Comparison of ENCODE assay signal across 12 mouse cellular contexts in genomic region chr1:88143966-88144675, GRCm38 (mm10). TPM values are rescaled to one million over a fixed set of nuclear protein-coding genes. Genes with fewer than 3 reads are reported as not detected.
DNase-seq lines count a peak whose midpoint lies in the region; ATAC-seq lines count a peak whose summit lies in the region.
"Not testable (repeated sequence)": the region's sequence is repeated elsewhere in the genome, so short reads cannot be mapped to it uniquely, and the experiment has no call there.
"Had no signal": no experiment of that assay in that cellular context is flagged by ENCODE, and none has a peak within 500 bp of the region (broad histone marks: within the 10 kb centered on the region; RNA-seq: fewer than 3 reads in every experiment).

No protein-coding gene starts in this region.

- WGBS in limb, embryonic 11.5 days = 1% methylated on average over 5 of the region's 5 CpGs
- WGBS in midbrain, embryonic 11.5 days = 6% methylated on average over 4 of the region's 5 CpGs

- H3K4me1 ChIP-seq in limb, embryonic 11.5 days (ENCODE audit: control insufficient read depth, insufficient read depth, low read length); midbrain, embryonic 11.5 days (ENCODE audit: control insufficient read depth, insufficient read depth, low read length): not testable (repeated sequence)

- not testable (repeated sequence) for H3K4me2 ChIP-seq in limb, embryonic 11.5 days (ENCODE audit: low read depth, severe bottlenecking); midbrain, embryonic 11.5 days

- not testable (repeated sequence) for H3K9me3 ChIP-seq in limb, embryonic 11.5 days (ENCODE audit: control insufficient read depth, low read length); midbrain, embryonic 11.5 days (ENCODE audit: control insufficient read depth, low read length)

- H3K9ac ChIP-seq in limb, embryonic 11.5 days (ENCODE audit: low read length); midbrain, embryonic 11.5 days (ENCODE audit: low read length): not testable (repeated sequence)

- ATAC-seq in granulocyte monocyte progenitor cell, adult 5-6 weeks (replicated peaks; ENCODE audit: poor library complexity, severe bottlenecking) = peak; percentile 79
- not testable (repeated sequence) for ATAC-seq in limb, embryonic 11.5 days (ENCODE audit: insufficient number of reproducible peaks, low FRiP score, low TSS enrichment, low read depth)
- peak; percentile 22; the same call in 1 of the 2 replicates for ATAC-seq in midbrain, embryonic 11.5 days (ENCODE audit: low FRiP score)

- not testable (repeated sequence) for H3K27me3 ChIP-seq in limb, embryonic 11.5 days (ENCODE audit: control insufficient read depth, insufficient read depth, low read length); midbrain, embryonic 11.5 days (ENCODE audit: control insufficient read depth, insufficient read depth, low read length)

- H3K27ac ChIP-seq in limb, embryonic 11.5 days (replicated peaks; ENCODE audit: low read depth, low read length); midbrain, embryonic 11.5 days (ENCODE audit: low read depth, low read length): not testable (repeated sequence)

- H3K36me3 ChIP-seq in limb, embryonic 11.5 days (ENCODE audit: control insufficient read depth, insufficient read depth, low read length); midbrain, embryonic 11.5 days (ENCODE audit: control insufficient read depth, insufficient read depth, low read length): not testable (repeated sequence)

- not testable (repeated sequence) for H3K4me3 ChIP-seq in limb, embryonic 11.5 days (ENCODE audit: low read depth, low read length); midbrain, embryonic 11.5 days (ENCODE audit: low read depth, low read length)

- peak; percentile 64 for DNase-seq in A20 (ENCODE audit: low read depth, low spot score)
- peak; percentile 39 for DNase-seq in adrenal gland, postnatal 25 days
- DNase-seq in embryo, embryonic 10 days (ENCODE audit: low spot score) = peak; percentile 51
- peak; percentile 50 to 82 for DNase-seq in kidney, adult 8-10 months
- peak; percentile 50 for DNase-seq in limb, embryonic 11.5 days (ENCODE audit: low spot score)
- peak; percentile 87 for DNase-seq in midbrain, embryonic 11.5 days (ENCODE audit: low spot score, missing footprints)
- DNase-seq in spleen, postnatal 10 days (ENCODE audit: low spot score in 2 of 2) = peak; percentile 49 to 80

RNA-seq across cellular contexts. Expression of gene Ugt1a6a, which starts 9.5 kb away (rescaled TPM):
- total RNA-seq in adrenal gland, postnatal 25 days (2021) = 8.0 and 12.2 TPM in 2 replicates
- 9.2 TPM in 2 replicates for total RNA-seq in granulocyte monocyte progenitor cell, adult 5-6 weeks (2014; fragmentation: Nextera tagmentation)
- total RNA-seq in granulocyte monocyte progenitor cell, adult 5-6 weeks (2017) = 2.3 and 2.6 TPM in 2 replicates
- 0.04 and 0.34 TPM in 2 replicates for polyA plus RNA-seq in limb, embryonic 11.5 days (2014; fragmentation: Nextera tagmentation; extraction: Ambion mirVana)
- not detected in 2 replicates for polyA plus RNA-seq in midbrain, embryonic 11.5 days (2014; fragmentation: Nextera tagmentation; extraction: Ambion mirVana)
- total RNA-seq: ES-E14 had no signal
- polyA plus RNA-seq: erythroblast, embryonic 14.5 days had no signal

RNA-seq across cellular contexts. Expression of gene Ugt1a5, which starts 21.7 kb away (rescaled TPM):
- 0.58 TPM in 1 of 2 replicates, not detected in the other for total RNA-seq in adrenal gland, postnatal 25 days (2021)
- 1.4 and 7.4 TPM in 2 replicates for total RNA-seq in granulocyte monocyte progenitor cell, adult 5-6 weeks (2014; fragmentation: Nextera tagmentation)
- total RNA-seq in granulocyte monocyte progenitor cell, adult 5-6 weeks (2017) = 0.98 and 0.99 TPM in 2 replicates
- not detected in 2 replicates for polyA plus RNA-seq in limb, embryonic 11.5 days (2014; fragmentation: Nextera tagmentation; extraction: Ambion mirVana)
- not detected in 2 replicates for polyA plus RNA-seq in midbrain, embryonic 11.5 days (2014; fragmentation: Nextera tagmentation; extraction: Ambion mirVana)
- total RNA-seq: ES-E14 had no signal
- polyA plus RNA-seq: erythroblast, embryonic 14.5 days; limb, embryonic 15.5 days had no signal

RNA-seq across cellular contexts. Expression of gene Ugt1a6b, which starts 41.1 kb away (rescaled TPM):
- 5.5 and 7.0 TPM in 2 replicates for total RNA-seq in adrenal gland, postnatal 25 days (2021)
- total RNA-seq in granulocyte monocyte progenitor cell, adult 5-6 weeks (2014; fragmentation: Nextera tagmentation) = 0.88 and 1.3 TPM in 2 replicates
- total RNA-seq in granulocyte monocyte progenitor cell, adult 5-6 weeks (2017) = 1.5 and 1.6 TPM in 2 replicates
- not detected in 2 replicates for polyA plus RNA-seq in limb, embryonic 11.5 days (2014; fragmentation: Nextera tagmentation; extraction: Ambion mirVana)
- polyA plus RNA-seq in midbrain, embryonic 11.5 days (2014; fragmentation: Nextera tagmentation; extraction: Ambion mirVana) = not detected in 2 replicates
- polyA plus RNA-seq: erythroblast, embryonic 14.5 days had no signal

RNA-seq across cellular contexts. Expression of gene Ugt1a7c, which starts 49.3 kb away (rescaled TPM):
- 0.61 and 1.4 TPM in 2 replicates for total RNA-seq in adrenal gland, postnatal 25 days (2021)
- total RNA-seq in granulocyte monocyte progenitor cell, adult 5-6 weeks (2014; fragmentation: Nextera tagmentation) = 25.2 and 25.5 TPM in 2 replicates
- total RNA-seq in granulocyte monocyte progenitor cell, adult 5-6 weeks (2017) = 49.7 and 55.1 TPM in 2 replicates
- 0.79 and 1.0 TPM in 2 replicates for polyA plus RNA-seq in limb, embryonic 11.5 days (2014; fragmentation: Nextera tagmentation; extraction: Ambion mirVana)
- 0.97 and 1.2 TPM in 2 replicates for polyA plus RNA-seq in midbrain, embryonic 11.5 days (2014; fragmentation: Nextera tagmentation; extraction: Ambion mirVana)

RNA-seq across cellular contexts. Expression of gene Ugt1a2, which starts 56.3 kb away (rescaled TPM):
- total RNA-seq in adrenal gland, postnatal 25 days (2021) = 0.21 TPM in 1 of 2 replicates, not detected in the other
- total RNA-seq in granulocyte monocyte progenitor cell, adult 5-6 weeks (2014; fragmentation: Nextera tagmentation) = 1.2 and 2.5 TPM in 2 replicates
- total RNA-seq in granulocyte monocyte progenitor cell, adult 5-6 weeks (2017) = not detected in 2 replicates
- polyA plus RNA-seq in limb, embryonic 11.5 days (2014; fragmentation: Nextera tagmentation; extraction: Ambion mirVana) = not detected in 2 replicates
- polyA plus RNA-seq in midbrain, embryonic 11.5 days (2014; fragmentation: Nextera tagmentation; extraction: Ambion mirVana) = not detected in 2 replicates
- total RNA-seq: ES-E14; heart, postnatal 10 days had no signal
- polyA plus RNA-seq: erythroblast, embryonic 14.5 days; limb, embryonic 15.5 days had no signal
